In the genomic region with DNA sequence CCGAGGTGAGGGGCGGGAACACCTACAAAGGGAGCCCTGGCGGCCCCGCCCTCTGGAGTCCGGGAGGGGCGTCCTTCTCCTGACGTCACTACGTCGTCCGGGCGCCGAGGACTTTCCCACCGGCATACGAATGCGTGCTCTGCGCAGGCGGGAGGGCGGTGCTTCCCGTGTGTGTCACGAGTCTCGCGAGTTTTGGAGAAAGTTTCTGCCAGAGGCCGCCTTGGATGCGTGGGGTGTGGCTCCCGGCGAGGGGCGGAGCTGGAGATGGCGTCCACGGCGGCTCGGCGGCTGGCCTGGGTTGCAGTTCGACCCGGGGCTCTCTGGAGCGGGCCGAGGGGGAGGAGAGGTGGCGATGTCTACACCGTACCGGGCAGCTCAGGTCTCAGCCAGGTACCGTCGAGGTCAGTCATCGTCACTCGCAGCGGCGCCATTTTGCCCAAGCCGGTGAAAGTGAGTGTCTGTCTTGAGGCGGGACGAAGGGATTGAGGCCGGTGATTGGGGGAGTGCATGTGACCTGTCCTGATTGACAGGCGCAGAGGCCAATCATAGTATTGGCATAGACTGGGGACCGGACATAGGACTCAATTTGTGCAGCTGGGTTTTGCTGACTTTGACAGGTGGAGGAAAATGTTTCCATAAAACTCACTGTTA, we compare ENCODE assay signal across 1 mouse cellular context.
A peak's percentile ranks its signal among the peaks of the same experiment; 100 is the strongest.
TF ChIP-seq lines count a peak whose summit lies in the region.

No protein-coding gene starts in this region.

TF ChIP-seq in MEL, 35 proteins besides CTCF, POLR2A, EP300 and RAD21:
- no peak for TF ChIP-seq CHD1 (IDR thresholded peaks at IDR 0.05; ENCODE audit: low read depth, low read length)
- no peak for TF ChIP-seq TAL1 (IDR thresholded peaks at IDR 0.05; ENCODE audit: low read length)
- peak; percentile 95; the same call in 1 of the 2 replicates for TF ChIP-seq POLR2AphosphoS5 (IDR thresholded peaks at IDR 0.05; ENCODE audit: borderline replicate concordance, low read depth, low read length)
- peak; percentile 32; the same call in 1 of the 2 replicates for TF ChIP-seq MXI1 (IDR thresholded peaks at IDR 0.05; ENCODE audit: low read depth, low read length)
- peak; percentile 97 for TF ChIP-seq ZMIZ1 (IDR thresholded peaks at IDR 0.05; ENCODE audit: low read depth, low read length)
- TF ChIP-seq TCF12 (IDR thresholded peaks at IDR 0.05; ENCODE audit: low read depth, low read length): peak; percentile 0; the same call in 1 of the 2 replicates
- no peak; the same call in 1 of the 2 replicates for TF ChIP-seq ZKSCAN1 (IDR thresholded peaks at IDR 0.05; ENCODE audit: low read depth, low read length)
- peak; percentile 95 for TF ChIP-seq CHD2 (IDR thresholded peaks at IDR 0.05; ENCODE audit: low read length)
- peak; percentile 89 for TF ChIP-seq NRF1 (IDR thresholded peaks at IDR 0.05; ENCODE audit: insufficient read depth, low read depth, low read length, poor library complexity, severe bottlenecking)
- peak; percentile 84 for TF ChIP-seq USF1 (IDR thresholded peaks at IDR 0.05; ENCODE audit: low read depth, low read length)
- TF ChIP-seq NELFE (IDR thresholded peaks at IDR 0.05; ENCODE audit: low read depth, low read length): peak; percentile 61; the same call in 1 of the 2 replicates
- peak; percentile 89; the same call in 1 of the 2 replicates for TF ChIP-seq SIN3A (IDR thresholded peaks at IDR 0.05; ENCODE audit: low read length)
- TF ChIP-seq HCFC1 (IDR thresholded peaks at IDR 0.05; ENCODE audit: low read depth, low read length): peak; percentile 85
- TF ChIP-seq KAT2A (conservative IDR thresholded peaks at IDR 0.05; ENCODE audit: low read depth, low read length): no peak
- peak; percentile 65 for TF ChIP-seq ELF1 (IDR thresholded peaks at IDR 0.05; ENCODE audit: low read depth, low read length)
- TF ChIP-seq TBP (IDR thresholded peaks at IDR 0.05; ENCODE audit: low read depth, low read length): peak; percentile 62
- TF ChIP-seq MAZ (IDR thresholded peaks at IDR 0.05; ENCODE audit: low read depth, low read length): peak; percentile 88
- TF ChIP-seq E2F4 (IDR thresholded peaks at IDR 0.05; ENCODE audit: borderline replicate concordance, low read depth, low read length): no peak
- peak; percentile 26; the same call in 1 of the 2 replicates for TF ChIP-seq ETS1 (IDR thresholded peaks at IDR 0.05; ENCODE audit: low read depth, low read length)
- TF ChIP-seq POLR2AphosphoS2 (IDR thresholded peaks at IDR 0.05; ENCODE audit: low read length): peak; percentile 99
- TF ChIP-seq BHLHE40 (IDR thresholded peaks at IDR 0.05; ENCODE audit: borderline replicate concordance, low read depth, low read length): no peak; the same call in 1 of the 2 replicates
- no peak for TF ChIP-seq MEF2A (IDR thresholded peaks at IDR 0.05; ENCODE audit: extremely low read depth, insufficient replicate concordance, low read depth, low read length, poor library complexity, severe bottlenecking)
